Mouse (Mus musculus) MEL (cell line): ENCODE results near the gene Msx1. TPM values are rescaled to one million over a fixed set of nuclear protein-coding genes. Genes with fewer than 3 reads are reported as not detected.

ENCODE experiments used
- DNase-seq: peaks from one replicate; pipeline ENCODE4 v3.0.0; 2011; ENCODE audit warnings: low read depth, low spot score
- H3K27ac ChIP-seq: 2 replicates; pipeline ENCODE4 v1.5.1; 2012; ENCODE audit warnings: low read depth, mild to moderate bottlenecking, control low read depth, low read length, moderate library complexity; ENCODE audit not compliant: control insufficient read depth
- H3K27me3 ChIP-seq, 2 experiments: fragments of 150-350 bp in 1 of 2; sonication (generic) in 1 of 2; 2 replicates each; pipeline ENCODE4 v1.6.1; 2012; ENCODE audit warnings: low read length in 2 of 2, mild to moderate bottlenecking in 2 of 2, improper control_type of control experiment in 1 of 2, moderate library complexity in 1 of 2; ENCODE audit not compliant: insufficient read depth in 2 of 2, control insufficient read depth in 1 of 2
- H3K36me3 ChIP-seq, 2 experiments: 2 replicates each; pipeline ENCODE4 v1.6.1; 2012 to 2014; ENCODE audit warnings: low read length in 2 of 2, improper control_type of control experiment in 1 of 2, inconsistent platforms in 1 of 2, mild to moderate bottlenecking in 1 of 2; ENCODE audit not compliant: insufficient read depth in 2 of 2, control insufficient read depth in 1 of 2
- H3K4me1 ChIP-seq, 2 experiments: fragments of 150-350 bp in 1 of 2; sonication (generic) in 1 of 2; 2 replicates each; pipeline ENCODE4 v1.6.1; 2012; ENCODE audit warnings: low read length in 2 of 2, improper control_type of control experiment in 1 of 2, mild to moderate bottlenecking in 1 of 2; ENCODE audit not compliant: insufficient read depth in 2 of 2, control insufficient read depth in 1 of 2
- H3K4me3 ChIP-seq, 2 experiments: fragments of 150-350 bp in 1 of 2; sonication (generic) in 1 of 2; 2 replicates each; pipeline ENCODE4 v1.5.1; 2012; ENCODE audit warnings: low read depth in 2 of 2, low read length in 2 of 2, mild to moderate bottlenecking in 2 of 2, moderate library complexity in 2 of 2, control low read depth in 1 of 2, improper control_type of control experiment in 1 of 2; ENCODE audit not compliant: control insufficient read depth in 1 of 2, insufficient read depth in 1 of 2
- H3K79me2 ChIP-seq: 2 replicates; pipeline ENCODE4 v1.6.1; 2012; ENCODE audit warnings: mild to moderate bottlenecking, low read length, moderate library complexity; ENCODE audit not compliant: control insufficient read depth, poor library complexity, insufficient read depth
- H3K9ac ChIP-seq: 2 replicates; pipeline ENCODE4 v1.6.1; 2012; ENCODE audit warnings: low read depth, mild to moderate bottlenecking, control low read depth, low read length, moderate library complexity; ENCODE audit not compliant: control insufficient read depth, poor library complexity, severe bottlenecking
- H3K9me3 ChIP-seq: fragments of 150-350 bp; sonication (generic); replicated peaks from 2 replicates; pipeline ENCODE4 v1.6.1; 2012; ENCODE audit warnings: mild to moderate bottlenecking, low read length, improper control_type of control experiment, moderate library complexity; ENCODE audit not compliant: insufficient read depth
- CHD2 ChIP-seq: IDR thresholded peaks from 2 replicates; pipeline ENCODE4 v1.6.1; 2011; ENCODE audit warnings: low read length, improper control_type of control experiment
- E2F4 ChIP-seq: IDR thresholded peaks from 2 replicates; pipeline ENCODE4 v1.6.1; 2011; ENCODE audit warnings: low read depth, low read length, improper control_type of control experiment, borderline replicate concordance
- MAX ChIP-seq: IDR thresholded peaks from 2 replicates; pipeline ENCODE4 v1.6.1; 2011; ENCODE audit warnings: low read length, improper control_type of control experiment
- MYB ChIP-seq: IDR thresholded peaks from 2 replicates; pipeline ENCODE4 v1.6.1; 2011; ENCODE audit warnings: mild to moderate bottlenecking, low read depth, low read length, improper control_type of control experiment
- polyA plus RNA-seq, 2 experiments: library from polyadenylated mRNA; stranded (reverse) in 1 of 2; unstranded in 1 of 2; fragments of >175 nt in 1 of 2; fragments of >200 nt in 1 of 2; gene quantifications; 2 replicates each; pipeline versions ENCODE4 v1.2.1 to v1.2.4; 2012; ENCODE audit warnings: low replicate concordance in 2 of 2, low read depth in 1 of 2; ENCODE audit not compliant: insufficient read length in 2 of 2, insufficient read depth in 1 of 2, missing spikeins in 1 of 2
- total RNA-seq: library from RNA; depleted of rRNA; stranded (reverse); fragments of 300-350 nt; gene quantifications from 2 replicates; pipeline ENCODE4 v1.2.3, GENCODE M21; 2012; rRNA removed

Gene Msx1
- total and polyA plus RNA-seq, 3 experiments, result not detected

DNA sequence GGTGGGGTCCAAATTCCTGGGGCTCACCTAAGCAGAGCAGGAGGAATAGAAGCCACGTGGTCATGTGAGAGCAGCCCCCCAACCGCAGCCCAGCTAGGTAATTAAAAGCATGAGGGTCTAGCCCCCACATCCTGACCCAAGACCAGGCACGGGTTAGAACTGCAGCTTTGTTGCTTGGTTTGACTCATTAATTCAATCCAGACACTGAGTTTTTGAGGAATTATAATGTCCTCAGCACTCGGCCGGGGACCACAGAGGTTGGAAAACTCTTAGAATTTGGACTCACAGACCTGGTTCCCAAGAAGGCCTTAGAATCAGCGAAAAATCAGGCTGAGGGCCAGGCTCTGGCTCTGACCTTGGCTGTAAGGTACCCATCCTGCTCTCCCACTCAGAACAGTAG, 53.5 kb downstream of the Msx1 start:
- DNase-seq, result no peak
- Histone ChIP-seq H3K4me3 (no peak overlapping the region), H3K36me3 (no peaks in the 10 kb centered on the region), H3K9me3 (no peaks in the 10 kb centered on the region), H3K79me2 (no peaks in the 10 kb centered on the region), H3K4me1 (no peaks in the 10 kb centered on the region)
- no peak for TF ChIP-seq MAX
- TF ChIP-seq MYB, result no peak
- no peak for TF ChIP-seq E2F4
- no peak for TF ChIP-seq CHD2
- TF ChIP-seq, all 39 proteins: peak for 0
- no peak overlapping the region for H3K27ac ChIP-seq
- H3K9ac ChIP-seq, result no peak overlapping the region
- H3K27me3 ChIP-seq, result no peaks in the 10 kb centered on the region

Other genes with a start within 250 kb of the Msx1 start
- not detected in 2 replicates for gene Stk32b, start 107.4 kb downstream of the Msx1 start, total RNA-seq
- not detected for gene Stk32b, start 107.4 kb downstream of the Msx1 start, polyA plus RNA-seq
- not detected in 2 replicates for gene Cytl1, start 89.1 kb downstream of the Msx1 start, total RNA-seq
- gene Cytl1, start 89.1 kb downstream of the Msx1 start, polyA plus RNA-seq, result not detected
- gene Stx18, start 214.2 kb upstream of the Msx1 start, total RNA-seq, result 39.9 and 44.0 TPM in 2 replicates
- 10 to 100 TPM in 1 of 2 experiments, not detected in 1; 44.4 TPM for gene Stx18, start 214.2 kb upstream of the Msx1 start, polyA plus RNA-seq